In the genomic region with DNA sequence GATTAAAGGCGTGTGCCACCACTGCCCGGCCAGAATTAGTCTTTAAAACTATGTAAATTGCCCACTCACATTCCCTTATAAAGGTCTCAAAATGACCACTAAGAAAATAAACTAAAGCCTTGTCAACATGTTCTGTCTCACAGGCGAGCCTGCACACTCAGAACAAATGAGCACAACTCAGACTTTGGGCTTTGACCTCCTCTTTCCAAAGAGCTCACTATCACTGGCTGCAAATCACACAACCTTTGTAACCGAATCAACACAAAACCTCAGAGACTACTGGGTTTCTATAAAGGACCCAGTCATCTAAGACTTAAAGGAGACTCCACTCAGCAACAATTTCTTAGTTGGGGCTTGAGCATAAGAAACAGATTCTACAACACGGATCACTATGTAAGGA, we compare ENCODE assay signal across 1 mouse cellular context.
TF ChIP-seq lines count a peak whose summit lies in the region.

No protein-coding gene starts in this region.

TF ChIP-seq in MEL, 35 proteins besides CTCF, POLR2A, EP300 and RAD21 (continued from another document):
- TF ChIP-seq NRF1 (IDR thresholded peaks at IDR 0.05; ENCODE audit: insufficient read depth, low read depth, low read length, poor library complexity, severe bottlenecking) = no peak
- no peak for TF ChIP-seq ZNF384 (IDR thresholded peaks at IDR 0.05; ENCODE audit: low read depth, low read length)
- TF ChIP-seq TAL1 (IDR thresholded peaks at IDR 0.05; ENCODE audit: low read length) = no peak
